Mouse (Mus musculus) CH12.LX (cell line): Measurements from ENCODE around the gene Tnk1.

Experiments
- BHLHE40 ChIP-seq: IDR thresholded peaks from 2 replicates; pipeline ENCODE4 v1.6.1; 2011; ENCODE audit warnings: mild to moderate bottlenecking, low read depth, low read length, improper control_type of control experiment
- CTCF ChIP-seq, 2 experiments: IDR thresholded peaks in 1 of 2; conservative IDR thresholded peaks in 1 of 2; 2 replicates each; pipeline ENCODE4 v1.5.1; 2011 to 2012; ENCODE audit warnings: low read depth in 2 of 2, low read length in 2 of 2, improper control_type of control experiment in 1 of 2, inconsistent platforms in 1 of 2, mild to moderate bottlenecking in 1 of 2, moderate library complexity in 1 of 2
- E2F4 ChIP-seq: IDR thresholded peaks from 2 replicates; pipeline ENCODE4 v1.6.1; 2011; ENCODE audit warnings: low read depth, low read length, improper control_type of control experiment; ENCODE audit not compliant: insufficient replicate concordance
- POLR2A ChIP-seq: IDR thresholded peaks from 2 replicates; pipeline ENCODE4 v1.6.1; 2011; ENCODE audit warnings: low read depth, mild to moderate bottlenecking, improper control_type of control experiment, low read length
- ZC3H11A ChIP-seq: IDR thresholded peaks from 2 replicates; pipeline ENCODE4 v1.6.1; 2012; ENCODE audit warnings: low read depth, mild to moderate bottlenecking, inconsistent platforms, low read length, improper control_type of control experiment

DNA sequence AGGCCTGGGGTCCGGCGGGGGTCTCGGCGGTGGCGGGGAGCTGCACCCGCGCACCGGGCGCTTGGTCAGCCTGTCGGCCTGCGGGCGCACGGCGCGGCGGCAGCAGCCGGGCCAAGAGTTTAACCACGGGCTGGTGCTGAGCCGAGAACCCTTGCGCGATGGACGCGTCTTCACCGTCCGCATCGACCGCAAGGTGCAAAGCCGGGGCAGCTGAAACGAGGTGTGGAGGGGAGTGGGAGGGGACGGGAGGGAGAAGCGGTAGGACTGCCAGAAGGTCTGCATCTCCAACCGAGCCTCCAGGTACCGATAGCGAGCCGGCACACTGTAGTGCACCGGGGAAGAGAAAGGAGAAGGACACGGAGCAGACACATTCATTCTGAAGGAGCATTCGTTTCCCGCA lies 43.5 kb upstream of the Tnk1 start:
- no peak for TF ChIP-seq ZC3H11A
- TF ChIP-seq E2F4, result no peak
- no peak for TF ChIP-seq POLR2A
- no peak for TF ChIP-seq CTCF (conservative IDR thresholded peaks at IDR 0.05 in 1 of 2, IDR thresholded peaks at IDR 0.05 in 1 of 2; ENCODE audit: low read depth in 2 of 2, low read length in 2 of 2)
- TF ChIP-seq BHLHE40, result no peak
